Mouse (Mus musculus) MEL (cell line): ENCODE measurements around the gene Gcnt2. TPM values are rescaled to one million over a fixed set of nuclear protein-coding genes. Genes with fewer than 3 reads are reported as not detected.

Source experiments
- DNase-seq: peaks from one replicate; pipeline ENCODE4 v3.0.0; 2011; ENCODE audit warnings: low read depth, low spot score
- H3K27ac ChIP-seq: 2 replicates; pipeline ENCODE4 v1.5.1; 2012; ENCODE audit warnings: low read depth, mild to moderate bottlenecking, control low read depth, low read length, moderate library complexity; ENCODE audit not compliant: control insufficient read depth
- H3K27me3 ChIP-seq, 2 experiments: fragments of 150-350 bp in 1 of 2; sonication (generic) in 1 of 2; 2 replicates each; pipeline ENCODE4 v1.6.1; 2012; ENCODE audit warnings: low read length in 2 of 2, mild to moderate bottlenecking in 2 of 2, improper control_type of control experiment in 1 of 2, moderate library complexity in 1 of 2; ENCODE audit not compliant: insufficient read depth in 2 of 2, control insufficient read depth in 1 of 2
- H3K36me3 ChIP-seq, 2 experiments: 2 replicates each; pipeline ENCODE4 v1.6.1; 2012 to 2014; ENCODE audit warnings: low read length in 2 of 2, improper control_type of control experiment in 1 of 2, inconsistent platforms in 1 of 2, mild to moderate bottlenecking in 1 of 2; ENCODE audit not compliant: insufficient read depth in 2 of 2, control insufficient read depth in 1 of 2
- H3K4me1 ChIP-seq, 2 experiments: fragments of 150-350 bp in 1 of 2; sonication (generic) in 1 of 2; 2 replicates each; pipeline ENCODE4 v1.6.1; 2012; ENCODE audit warnings: low read length in 2 of 2, improper control_type of control experiment in 1 of 2, mild to moderate bottlenecking in 1 of 2; ENCODE audit not compliant: insufficient read depth in 2 of 2, control insufficient read depth in 1 of 2
- H3K4me3 ChIP-seq, 2 experiments: fragments of 150-350 bp in 1 of 2; sonication (generic) in 1 of 2; 2 replicates each; pipeline ENCODE4 v1.5.1; 2012; ENCODE audit warnings: low read depth in 2 of 2, low read length in 2 of 2, mild to moderate bottlenecking in 2 of 2, moderate library complexity in 2 of 2, control low read depth in 1 of 2, improper control_type of control experiment in 1 of 2; ENCODE audit not compliant: control insufficient read depth in 1 of 2, insufficient read depth in 1 of 2
- H3K79me2 ChIP-seq: 2 replicates; pipeline ENCODE4 v1.6.1; 2012; ENCODE audit warnings: mild to moderate bottlenecking, low read length, moderate library complexity; ENCODE audit not compliant: control insufficient read depth, poor library complexity, insufficient read depth
- H3K9ac ChIP-seq: 2 replicates; pipeline ENCODE4 v1.6.1; 2012; ENCODE audit warnings: low read depth, mild to moderate bottlenecking, control low read depth, low read length, moderate library complexity; ENCODE audit not compliant: control insufficient read depth, poor library complexity, severe bottlenecking
- H3K9me3 ChIP-seq: fragments of 150-350 bp; sonication (generic); replicated peaks from 2 replicates; pipeline ENCODE4 v1.6.1; 2012; ENCODE audit warnings: mild to moderate bottlenecking, low read length, improper control_type of control experiment, moderate library complexity; ENCODE audit not compliant: insufficient read depth
- CHD1 ChIP-seq: IDR thresholded peaks from 2 replicates; pipeline ENCODE4 v1.6.1; 2012; ENCODE audit warnings: low read depth, mild to moderate bottlenecking, inconsistent platforms, low read length, improper control_type of control experiment
- CHD2 ChIP-seq: IDR thresholded peaks from 2 replicates; pipeline ENCODE4 v1.6.1; 2011; ENCODE audit warnings: low read length, improper control_type of control experiment
- CTCF ChIP-seq, 3 experiments: IDR thresholded peaks in 2 of 3; conservative IDR thresholded peaks in 1 of 3; 2 replicates each; pipeline ENCODE4 v1.5.1; 2011 to 2012; ENCODE audit warnings: low read length in 3 of 3, low read depth in 2 of 3, mild to moderate bottlenecking in 2 of 3, improper control_type of control experiment in 1 of 3, inconsistent platforms in 1 of 3, mixed read lengths in 1 of 3, moderate library complexity in 1 of 3; ENCODE audit not compliant: control insufficient read depth in 1 of 3, insufficient read depth in 1 of 3, poor library complexity in 1 of 3, severe bottlenecking in 1 of 3
- ETS1 ChIP-seq: IDR thresholded peaks from 2 replicates; pipeline ENCODE4 v1.6.1; 2012; ENCODE audit warnings: low read depth, mild to moderate bottlenecking, inconsistent platforms, low read length, improper control_type of control experiment, moderate library complexity
- GABPA ChIP-seq: IDR thresholded peaks from 2 replicates; pipeline ENCODE4 v1.6.1; 2012; ENCODE audit warnings: low read depth, mild to moderate bottlenecking, inconsistent platforms, low read length, improper control_type of control experiment, moderate library complexity
- HCFC1 ChIP-seq: IDR thresholded peaks from 2 replicates; pipeline ENCODE4 v1.6.1; 2012; ENCODE audit warnings: low read depth, mild to moderate bottlenecking, inconsistent platforms, low read length, improper control_type of control experiment, moderate library complexity
- JUND ChIP-seq: IDR thresholded peaks from 2 replicates; pipeline ENCODE4 v1.6.1; 2011; ENCODE audit warnings: low read depth, mild to moderate bottlenecking, improper control_type of control experiment, low read length
- MEF2A ChIP-seq: IDR thresholded peaks from 2 replicates; pipeline ENCODE4 v1.6.1; 2014; ENCODE audit warnings: low read depth, mild to moderate bottlenecking, inconsistent platforms, low read length, improper control_type of control experiment; ENCODE audit not compliant: poor library complexity, insufficient replicate concordance, severe bottlenecking; ENCODE audit errors: extremely low read depth
- MXI1 ChIP-seq: IDR thresholded peaks from 2 replicates; pipeline ENCODE4 v1.6.1; 2011; ENCODE audit warnings: mild to moderate bottlenecking, low read depth, low read length, improper control_type of control experiment
- MYC ChIP-seq: IDR thresholded peaks from 2 replicates; pipeline ENCODE4 v1.6.1; 2011; ENCODE audit warnings: low read depth, mild to moderate bottlenecking, low read length, improper control_type of control experiment, moderate library complexity
- POLR2A ChIP-seq, 2 experiments: IDR thresholded peaks; 2 replicates each; pipeline ENCODE4 v1.6.1; 2011 to 2012; ENCODE audit warnings: low read length in 2 of 2, mild to moderate bottlenecking in 2 of 2, control low read depth in 1 of 2, improper control_type of control experiment in 1 of 2, low read depth in 1 of 2, moderate library complexity in 1 of 2; ENCODE audit not compliant: control insufficient read depth in 1 of 2, insufficient read depth in 1 of 2, poor library complexity in 1 of 2
- POLR2AphosphoS2 ChIP-seq: IDR thresholded peaks from 2 replicates; pipeline ENCODE4 v1.6.1; 2011; ENCODE audit warnings: low read length, improper control_type of control experiment
- POLR2AphosphoS5 ChIP-seq: IDR thresholded peaks from 2 replicates; pipeline ENCODE4 v1.6.1; 2012; ENCODE audit warnings: low read depth, borderline replicate concordance, mild to moderate bottlenecking, inconsistent platforms, low read length, moderate library complexity, mixed read lengths
- RAD21 ChIP-seq: IDR thresholded peaks from 2 replicates; pipeline ENCODE4 v1.6.1; 2011; ENCODE audit warnings: mild to moderate bottlenecking, low read depth, low read length, improper control_type of control experiment
- SMC3 ChIP-seq: IDR thresholded peaks from 2 replicates; pipeline ENCODE4 v1.6.1; 2011; ENCODE audit warnings: low read depth, low read length, improper control_type of control experiment
- TBP ChIP-seq: IDR thresholded peaks from 2 replicates; pipeline ENCODE4 v1.8.0; 2011; ENCODE audit warnings: low read depth, low read length, improper control_type of control experiment
- TCF12 ChIP-seq: IDR thresholded peaks from 2 replicates; pipeline ENCODE4 v1.6.1; 2014; ENCODE audit warnings: low read depth, mild to moderate bottlenecking, inconsistent platforms, low read length, improper control_type of control experiment, moderate library complexity
- UBTF ChIP-seq: IDR thresholded peaks from 2 replicates; pipeline ENCODE4 v1.6.1; 2012; ENCODE audit warnings: low read depth, mild to moderate bottlenecking, inconsistent platforms, low read length, improper control_type of control experiment, moderate library complexity, borderline replicate concordance; ENCODE audit not compliant: insufficient read depth
- USF1 ChIP-seq: IDR thresholded peaks from 2 replicates; pipeline ENCODE4 v1.6.1; 2014; ENCODE audit warnings: low read depth, mild to moderate bottlenecking, inconsistent platforms, low read length, improper control_type of control experiment, moderate library complexity
- ZKSCAN1 ChIP-seq: IDR thresholded peaks from 2 replicates; pipeline ENCODE4 v1.6.1; 2012; ENCODE audit warnings: low read depth, mild to moderate bottlenecking, inconsistent platforms, low read length, improper control_type of control experiment, moderate library complexity
- ZNF384 ChIP-seq: IDR thresholded peaks from 2 replicates; pipeline ENCODE4 v1.6.1; 2012; ENCODE audit warnings: low read depth, mild to moderate bottlenecking, inconsistent platforms, low read length, improper control_type of control experiment
- polyA plus RNA-seq, 2 experiments: library from polyadenylated mRNA; stranded (reverse) in 1 of 2; unstranded in 1 of 2; fragments of >175 nt in 1 of 2; fragments of >200 nt in 1 of 2; gene quantifications; 2 replicates each; pipeline versions ENCODE4 v1.2.1 to v1.2.4; 2012; ENCODE audit warnings: low replicate concordance in 2 of 2, low read depth in 1 of 2; ENCODE audit not compliant: insufficient read length in 2 of 2, insufficient read depth in 1 of 2, missing spikeins in 1 of 2
- total RNA-seq: library from RNA; depleted of rRNA; stranded (reverse); fragments of 300-350 nt; gene quantifications from 2 replicates; pipeline ENCODE4 v1.2.3, GENCODE M21; 2012

The Gcnt2 gene
- total and polyA plus RNA-seq, 3 experiments = 0.03 to 0.04 TPM; not detected in 1

DNA sequence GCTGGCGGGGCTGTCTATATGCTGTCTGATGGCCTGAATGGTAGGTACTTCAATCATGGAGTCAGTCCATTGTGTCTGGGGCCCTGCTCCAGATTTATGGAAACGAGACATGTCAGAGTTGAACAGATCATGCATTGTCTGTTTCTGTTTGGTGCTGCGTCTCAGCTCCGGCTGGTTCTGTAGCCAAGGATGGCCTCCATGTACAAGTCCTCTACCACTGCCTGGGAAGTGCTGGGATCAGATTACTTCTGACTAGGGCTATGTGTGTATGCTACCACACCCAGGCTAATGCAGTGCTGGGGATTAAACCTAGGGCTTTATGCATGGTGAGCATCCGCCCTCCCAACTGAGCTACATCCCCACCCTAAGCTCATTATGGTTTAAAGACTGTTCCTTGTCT lies 78.0 kb downstream of the Gcnt2 start:
- no peak for DNase-seq
- TF ChIP-seq TBP = no peak
- no peak for TF ChIP-seq CHD1
- TF ChIP-seq MYC = no peak
- TF ChIP-seq CTCF (IDR thresholded peaks at IDR 0.05 in 2 of 3, conservative IDR thresholded peaks at IDR 0.05 in 1 of 3; ENCODE audit: control insufficient read depth in 1 of 3, insufficient read depth in 1 of 3, low read depth in 2 of 3, low read length in 3 of 3, poor library complexity in 1 of 3, severe bottlenecking in 1 of 3) = no peak
- no peak for TF ChIP-seq POLR2AphosphoS2
- TF ChIP-seq GABPA = no peak
- no peak for TF ChIP-seq USF1
- TF ChIP-seq POLR2A (IDR thresholded peaks at IDR 0.05; ENCODE audit: control insufficient read depth in 1 of 2, insufficient read depth in 1 of 2, low read depth in 1 of 2, low read length in 2 of 2, poor library complexity in 1 of 2) = no peak
- no peak for TF ChIP-seq ETS1
- TF ChIP-seq MXI1 = no peak
- TF ChIP-seq HCFC1 = no peak
- no peak for TF ChIP-seq RAD21
- no peak for TF ChIP-seq ZNF384
- TF ChIP-seq JUND = no peak
- H3K4me3 ChIP-seq = no peak overlapping the region
- no peak overlapping the region for H3K9ac ChIP-seq
- no peaks in the 10 kb centered on the region for H3K79me2 ChIP-seq
- no peaks in the 10 kb centered on the region for H3K4me1 ChIP-seq
- no peaks in the 10 kb centered on the region; a peak in 2 of 4 replicates for H3K27me3 ChIP-seq
- no peaks in the 10 kb centered on the region for H3K9me3 ChIP-seq
- no peaks in the 10 kb centered on the region for H3K36me3 ChIP-seq
- H3K27ac ChIP-seq = no peak overlapping the region

DNA sequence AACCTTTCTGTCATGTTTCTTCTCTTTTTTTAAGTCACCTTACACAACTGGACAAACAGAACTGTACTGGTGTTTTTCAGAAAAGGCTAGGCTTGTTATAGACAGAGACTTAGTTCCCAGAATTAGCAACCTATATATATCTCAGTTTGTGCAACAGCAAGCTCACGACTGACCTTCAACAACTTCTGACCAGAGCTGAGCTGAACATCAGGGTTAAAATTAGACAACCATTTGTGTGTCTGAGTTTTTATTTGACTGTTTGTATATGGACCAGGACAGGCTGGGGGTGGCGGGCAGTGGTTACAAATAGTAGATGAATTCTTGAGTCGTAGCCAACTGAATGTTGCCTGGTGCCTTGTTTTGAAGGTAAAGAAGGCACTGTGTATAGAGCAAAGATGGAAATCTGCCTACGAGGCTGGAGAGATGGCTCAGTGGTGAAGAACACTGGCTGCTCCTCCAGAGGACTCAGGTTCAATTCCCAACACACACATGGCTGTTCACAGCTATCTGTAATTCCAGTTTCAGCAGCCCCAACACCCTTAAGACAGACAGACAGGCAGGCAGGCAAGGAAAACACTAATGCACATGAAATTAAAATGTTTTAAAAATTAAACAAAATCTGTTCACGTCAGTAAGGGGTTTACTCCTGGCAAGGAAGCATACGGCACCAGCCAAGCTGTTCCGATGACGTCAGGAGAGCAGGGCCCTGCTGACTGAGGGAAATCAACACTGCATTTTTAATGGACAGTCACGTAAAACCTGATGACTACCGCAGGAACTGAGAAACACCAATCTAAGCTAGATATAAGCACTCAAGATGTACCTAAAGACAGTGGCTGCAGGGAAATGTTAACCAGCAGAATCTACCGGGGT lies 79.2 kb downstream of the Gcnt2 start:
- Histone ChIP-seq H3K27me3 (no peaks in the 10 kb centered on the region; a peak in 2 of 4 replicates), H3K79me2 (no peaks in the 10 kb centered on the region), H3K36me3 (no peaks in the 10 kb centered on the region), H3K4me1 (no peaks in the 10 kb centered on the region), H3K4me3 (no peak overlapping the region), H3K9ac (no peak overlapping the region), H3K27ac (no peak overlapping the region), H3K9me3 (no peaks in the 10 kb centered on the region)
- DNase-seq = no peak
- TF ChIP-seq MYC (no peak), GABPA (no peak), ZKSCAN1 (no peak), CHD2 (no peak), USF1 (no peak), TCF12 (no peak), UBTF (no peak), SMC3 (no peak), POLR2A (IDR thresholded peaks at IDR 0.05; ENCODE audit: control insufficient read depth in 1 of 2, insufficient read depth in 1 of 2, low read depth in 1 of 2, low read length in 2 of 2, poor library complexity in 1 of 2) (no peak), MEF2A (no peak), POLR2AphosphoS5 (no peak)
